Mouse (Mus musculus) cerebellum, adult 2 months (tissue): ENCODE data around the gene Aldh16a1. TPM values are rescaled to one million over a fixed set of nuclear protein-coding genes. Genes with fewer than 3 reads are reported as not detected.
"Not testable (repeated sequence)": the region's sequence is repeated elsewhere in the genome, so short reads cannot be mapped to it uniquely, and the experiment has no call there.

Source experiments
- DNase-seq, 2 experiments: peaks; one replicate each; pipeline ENCODE4 v3.0.0; 2021
- H3K27ac ChIP-seq: fragments of 200-500 bp; 2 replicates; pipeline ENCODE4 v1.5.1; 2012; ENCODE audit warnings: low read length, control low read depth, inconsistent platforms; ENCODE audit not compliant: insufficient read depth
- H3K27me3 ChIP-seq: fragments of 200-500 bp; 2 replicates; pipeline ENCODE4 v1.6.1; 2012; ENCODE audit warnings: inconsistent platforms, mild to moderate bottlenecking, low read length, moderate library complexity; ENCODE audit not compliant: control insufficient read depth, insufficient read depth
- H3K4me1 ChIP-seq: fragments of 200-500 bp; 2 replicates; pipeline ENCODE4 v1.6.1; 2011; ENCODE audit warnings: low read length; ENCODE audit not compliant: control insufficient read depth, insufficient read depth
- H3K4me3 ChIP-seq: fragments of 200-500 bp; replicated peaks from 2 replicates; pipeline ENCODE3; 2011; ENCODE audit warnings: mild to moderate bottlenecking, low read depth, low read length, control low read depth; ENCODE audit not compliant: insufficient read depth
- CTCF ChIP-seq: fragments of 200-500 bp; IDR thresholded peaks from 2 replicates; pipeline ENCODE4 v1.5.1; 2011; ENCODE audit warnings: low read depth, mild to moderate bottlenecking, control low read depth, low read length, moderate library complexity, borderline replicate concordance; ENCODE audit not compliant: insufficient read depth
- POLR2A ChIP-seq: fragments of 200-500 bp; IDR thresholded peaks from 2 replicates; pipeline ENCODE4 v1.6.1; 2011; ENCODE audit warnings: low read length, control low read depth, borderline replicate concordance; ENCODE audit not compliant: insufficient read depth
- WGBS: fragments of 180-500 bp; shearing (Covaris S2); methylation state at CpG from one replicate; pipeline ENCODE4 v1.1.7; 2018; 5-methylcytosine and 5-hydroxymethylcytosine counted together
- polyA plus RNA-seq: library from polyadenylated mRNA; depleted of rRNA; stranded (reverse); fragments of >200 nt; gene quantifications from 2 replicates; pipeline ENCODE4 v1.2.3, GENCODE M21; 2012

Aldh16a1 gene
- polyA plus RNA-seq, 1 experiment, result 17.2 TPM

- Histone ChIP-seq H3K27me3 (no peaks in the 10 kb centered on the region; the same call in 1 of the 2 replicates), H3K27ac (no peak overlapping the region)
- TF ChIP-seq CTCF (no peak), POLR2A (no peak)
Observed at GRCm38 (mm10) chr7:45175398-45175797, 21.0 kb upstream of the Aldh16a1 start.

GRCm38 (mm10) chr7:45174567-45175280 is 20.3 kb upstream of the Aldh16a1 start:
- TF ChIP-seq CTCF, result no peak
- TF ChIP-seq POLR2A, result no peak
- H3K4me1 ChIP-seq, result peaks cover 20% of the 10 kb centered on the region
- no peaks in the 10 kb centered on the region; the same call in 1 of the 2 replicates for H3K27me3 ChIP-seq
- H3K27ac ChIP-seq, result no peak overlapping the region
- no peak overlapping the region for H3K4me3 ChIP-seq
- 19% methylated on average over 29 of the region's 29 CpGs for WGBS
- DNase-seq, result peak in 1 of 2 experiments; percentile 50

More at GRCm38 (mm10) chr7:45175398-45175797, 21.0 kb upstream of the Aldh16a1 start:
- no peak for DNase-seq
- 21% methylated on average over 13 of the region's 13 CpGs for WGBS
- Histone ChIP-seq H3K4me1 (peaks cover 14% of the 10 kb centered on the region), H3K4me3 (no peak overlapping the region)

GRCm38 (mm10) chr7:45173772-45174171 is 19.4 kb upstream of the Aldh16a1 start:
- not testable (repeated sequence) for H3K27ac ChIP-seq, H3K4me3 ChIP-seq, H3K27me3 ChIP-seq, DNase-seq
- 61% methylated on average over 1 of the region's 1 CpGs for WGBS
- TF ChIP-seq CTCF, result peak; percentile 41
- H3K4me1 ChIP-seq, result peaks cover 25% of the 10 kb centered on the region

- TF ChIP-seq POLR2A, result no peak
- peak; percentile 48; the same call in 1 of the 2 replicates for TF ChIP-seq CTCF
- peaks cover 29% of the 10 kb centered on the region for H3K4me1 ChIP-seq
- no peaks in the 10 kb centered on the region; the same call in 1 of the 2 replicates for H3K27me3 ChIP-seq
- no peak overlapping the region for H3K27ac ChIP-seq
- H3K4me3 ChIP-seq, result no peak overlapping the region
- peak in 1 of 2 experiments; percentile 61 for DNase-seq
- WGBS, result 59% methylated on average over 7 of the region's 7 CpGs
Observed at GRCm38 (mm10) chr7:45172974-45173373, 18.6 kb upstream of the Aldh16a1 start.

GRCm38 (mm10) chr7:45169495-45169894 is 15.1 kb upstream of the Aldh16a1 start:
- TF ChIP-seq POLR2A, result no peak
- TF ChIP-seq CTCF, result no peak
- no peak overlapping the region for H3K4me3 ChIP-seq
- DNase-seq, result peak; percentile 71 to 77
- no peak overlapping the region for H3K27ac ChIP-seq
- 57% methylated on average over 3 of the region's 3 CpGs for WGBS
- H3K27me3 ChIP-seq, result no peaks in the 10 kb centered on the region
- H3K4me1 ChIP-seq, result peaks cover 21% of the 10 kb centered on the region

GRCm38 (mm10) chr7:45168656-45169055 is 14.3 kb upstream of the Aldh16a1 start:
- Histone ChIP-seq H3K27ac (peak overlapping the region; percentile 93), H3K4me3 (peak overlapping the region; percentile 79), H3K4me1 (peaks cover 21% of the 10 kb centered on the region), H3K27me3 (no peaks in the 10 kb centered on the region)
- 1% methylated on average over 24 of the region's 24 CpGs for WGBS
- TF ChIP-seq POLR2A (no peak), CTCF (no peak)
- DNase-seq, result peak; percentile 69 to 73

- peak; percentile 88 to 90 for DNase-seq
- peak; percentile 19; the same call in 1 of the 2 replicates for TF ChIP-seq POLR2A
- TF ChIP-seq CTCF, result no peak
- H3K27ac ChIP-seq, result peak overlapping the region; percentile 93
- no peaks in the 10 kb centered on the region for H3K27me3 ChIP-seq
- peaks cover 21% of the 10 kb centered on the region for H3K4me1 ChIP-seq
- H3K4me3 ChIP-seq, result peak overlapping the region; percentile 79
- WGBS, result 2% methylated on average over 19 of the region's 19 CpGs
Observed at GRCm38 (mm10) chr7:45167761-45168445, 13.5 kb upstream of the Aldh16a1 start.
